ENCODE assay signal across 16 mouse cellular contexts in genomic region chr3:99248831-99249550, GRCm38 (mm10). TPM values are rescaled to one million over a fixed set of nuclear protein-coding genes. Genes with fewer than 3 reads are reported as not detected.
DNase-seq lines count a peak whose midpoint lies in the region; ATAC-seq lines count a peak whose summit lies in the region.
"Had no signal": no experiment of that assay in that cellular context is flagged by ENCODE, and none has a peak within 500 bp of the region (broad histone marks: within the 10 kb centered on the region; RNA-seq: fewer than 3 reads in every experiment).

No protein-coding gene starts in this region.

- H3K4me3 ChIP-seq in forebrain, embryonic 10.5 days: no peak overlapping the region
- H3K4me3 ChIP-seq in forebrain, embryonic 15.5 days: no peak overlapping the region
- no peak overlapping the region for H3K4me3 ChIP-seq in intestine, embryonic 14.5 days (ENCODE audit: low read depth, low read length)
- no peak overlapping the region for H3K4me3 ChIP-seq in intestine, embryonic 15.5 days (replicated peaks)
- H3K4me3 ChIP-seq in brown adipose tissue, adult 24 weeks (ENCODE audit: insufficient read depth, low read depth, low read length): peak overlapping the region; percentile 17; the same call in 1 of the 2 replicates
- peak overlapping the region; percentile 88 for H3K4me3 ChIP-seq in limb, embryonic 10.5 days
- H3K4me3 ChIP-seq: liver, embryonic 13.5 days had no signal

- DNase-seq in forebrain, embryonic 10.5 days (ENCODE audit: extremely low spot score, low spot score): peak; percentile 42
- DNase-seq in intestine, embryonic 14.5 days (ENCODE audit: low spot score): peak; percentile 73
- DNase-seq in limb, embryonic 10.5 days (ENCODE audit: low spot score): peak; percentile 66
- no peak for DNase-seq in ovary, postnatal 14 days (ENCODE audit: low spot score)
- DNase-seq: adrenal gland, postnatal 14 days; cerebellum, adult 11 months; liver, embryonic 13.5 days; lung, postnatal 4 days; right cerebral cortex, postnatal 4 days had no signal

- no peak overlapping the region for H3K9ac ChIP-seq in forebrain, embryonic 15.5 days (replicated peaks)
- no peak overlapping the region for H3K9ac ChIP-seq in intestine, embryonic 14.5 days (ENCODE audit: low read length)
- no peak overlapping the region for H3K9ac ChIP-seq in intestine, embryonic 15.5 days
- H3K9ac ChIP-seq: liver, embryonic 13.5 days had no signal

- H3K27me3 ChIP-seq in forebrain, embryonic 10.5 days (ENCODE audit: poor library complexity, severe bottlenecking): peaks cover 100% of the 10 kb centered on the region
- peaks cover 90% of the 10 kb centered on the region for H3K27me3 ChIP-seq in forebrain, embryonic 15.5 days
- peaks cover 100% of the 10 kb centered on the region for H3K27me3 ChIP-seq in intestine, embryonic 14.5 days (replicated peaks; ENCODE audit: control insufficient read depth, insufficient read depth, low read length)
- H3K27me3 ChIP-seq in intestine, embryonic 15.5 days (replicated peaks): peaks cover 87% of the 10 kb centered on the region
- peaks cover 80% of the 10 kb centered on the region for H3K27me3 ChIP-seq in limb, embryonic 10.5 days (ENCODE audit: low read depth, poor library complexity, severe bottlenecking)

- peaks cover 32% of the 10 kb centered on the region for H3K4me1 ChIP-seq in forebrain, embryonic 10.5 days
- H3K4me1 ChIP-seq in forebrain, embryonic 15.5 days: peaks cover 7% of the 10 kb centered on the region
- H3K4me1 ChIP-seq in intestine, embryonic 14.5 days (replicated peaks; ENCODE audit: control insufficient read depth, insufficient read depth, low read length): peaks cover 6% of the 10 kb centered on the region; the same call in 1 of the 2 replicates
- H3K4me1 ChIP-seq in intestine, embryonic 15.5 days (replicated peaks): peaks cover 9% of the 10 kb centered on the region
- H3K4me1 ChIP-seq in brown adipose tissue, adult 24 weeks (ENCODE audit: control insufficient read depth, insufficient read depth, insufficient read length, low read length): no peaks in the 10 kb centered on the region
- peaks cover 76% of the 10 kb centered on the region for H3K4me1 ChIP-seq in limb, embryonic 10.5 days

- no peaks in the 10 kb centered on the region for H3K9me3 ChIP-seq in forebrain, embryonic 10.5 days
- no peaks in the 10 kb centered on the region for H3K9me3 ChIP-seq in forebrain, embryonic 15.5 days
- no peaks in the 10 kb centered on the region for H3K9me3 ChIP-seq in intestine, embryonic 14.5 days (ENCODE audit: control insufficient read depth, low read length)
- no peaks in the 10 kb centered on the region for H3K9me3 ChIP-seq in intestine, embryonic 15.5 days
- no peaks in the 10 kb centered on the region for H3K9me3 ChIP-seq in limb, embryonic 10.5 days (replicated peaks)
- H3K9me3 ChIP-seq: liver, embryonic 13.5 days had no signal

- under 1% methylated on average over 25 of the region's 25 CpGs for WGBS in forebrain, embryonic 10.5 days
- WGBS in forebrain, embryonic 15.5 days: under 1% methylated on average over 25 of the region's 25 CpGs
- 1% methylated on average over 25 of the region's 25 CpGs for WGBS in intestine, embryonic 14.5 days
- WGBS in intestine, embryonic 15.5 days: 2% methylated on average over 25 of the region's 25 CpGs
- under 1% methylated on average over 25 of the region's 25 CpGs for WGBS in limb, embryonic 10.5 days

- no peaks in the 10 kb centered on the region for H3K36me3 ChIP-seq in forebrain, embryonic 10.5 days (replicated peaks)
- H3K36me3 ChIP-seq in forebrain, embryonic 15.5 days: no peaks in the 10 kb centered on the region
- no peaks in the 10 kb centered on the region for H3K36me3 ChIP-seq in intestine, embryonic 14.5 days (ENCODE audit: control insufficient read depth, insufficient read depth, low read length)
- no peaks in the 10 kb centered on the region for H3K36me3 ChIP-seq in intestine, embryonic 15.5 days
- H3K36me3 ChIP-seq in limb, embryonic 10.5 days: no peaks in the 10 kb centered on the region
- H3K36me3 ChIP-seq: liver, embryonic 13.5 days had no signal

- H3K27ac ChIP-seq in forebrain, embryonic 10.5 days: no peak overlapping the region
- H3K27ac ChIP-seq in forebrain, embryonic 15.5 days (replicated peaks): no peak overlapping the region
- H3K27ac ChIP-seq in intestine, embryonic 14.5 days (ENCODE audit: low read depth): no peak overlapping the region
- H3K27ac ChIP-seq in intestine, embryonic 15.5 days: no peak overlapping the region
- no peak overlapping the region for H3K27ac ChIP-seq in brown adipose tissue, adult 24 weeks (replicated peaks; ENCODE audit: low read depth, low read length)
- H3K27ac ChIP-seq in limb, embryonic 10.5 days: peak overlapping the region; percentile 99
- H3K27ac ChIP-seq: hindbrain, postnatal 0 days; kidney, postnatal 0 days; liver, embryonic 13.5 days had no signal

- no peak overlapping the region for H3K4me2 ChIP-seq in forebrain, embryonic 15.5 days (replicated peaks)
- H3K4me2 ChIP-seq in intestine, embryonic 14.5 days (ENCODE audit: low read length): no peak overlapping the region
- no peak overlapping the region for H3K4me2 ChIP-seq in intestine, embryonic 15.5 days (replicated peaks)
- H3K4me2 ChIP-seq: liver, embryonic 13.5 days had no signal

- no peak for ATAC-seq in forebrain, embryonic 15.5 days (replicated peaks)
- ATAC-seq in intestine, embryonic 14.5 days (replicated peaks; ENCODE audit: low FRiP score, low TSS enrichment, low read depth): no peak
- ATAC-seq in intestine, embryonic 15.5 days: no peak
- ATAC-seq in erythroid progenitor cell, adult 5-6 weeks (replicated peaks; ENCODE audit: low FRiP score, poor library complexity, severe bottlenecking): no peak
- ATAC-seq: hindbrain, postnatal 0 days had no signal

RNA-seq across cellular contexts. Expression of gene Tbx15, which starts 8.8 kb away (rescaled TPM):
- polyA plus RNA-seq in forebrain, embryonic 10.5 days (2016; fragmentation: Nextera tagmentation; extraction: Ambion mirVana): 1.4 and 2.8 TPM in 2 replicates
- polyA plus RNA-seq in forebrain, embryonic 15.5 days (2015; fragmentation: Nextera tagmentation; extraction: Ambion mirVana): 0.56 and 0.69 TPM in 2 replicates
- 0.12 TPM in 1 of 2 replicates, not detected in the other for polyA plus RNA-seq in intestine, embryonic 14.5 days (2014; fragmentation: Nextera tagmentation; extraction: Ambion mirVana)
- 0.04 TPM in 2 replicates for polyA plus RNA-seq in intestine, embryonic 15.5 days (2015; fragmentation: Nextera tagmentation; extraction: Ambion mirVana)
- polyA plus RNA-seq in brown adipose tissue, adult 24 weeks (2012; ENCODE audit: insufficient read depth, insufficient read length, missing spikeins): 3.3 and 4.1 TPM in 2 replicates
- polyA plus RNA-seq in limb, embryonic 10.5 days (2016; fragmentation: Nextera tagmentation; extraction: Ambion mirVana): 25.8 and 41.2 TPM in 2 replicates
- total RNA-seq in erythroid progenitor cell, adult 5-6 weeks (2015; ENCODE audit: low replicate concordance): not detected in 2 replicates
- 0.13 TPM in 1 of 2 replicates, not detected in the other for total RNA-seq in erythroid progenitor cell, adult 5-6 weeks (2017; ENCODE audit: low replicate concordance)
- total RNA-seq: granulocyte monocyte progenitor cell, adult 5-6 weeks had no signal
- polyA plus RNA-seq: kidney, postnatal 0 days had no signal

Comparison
In these comparisons a context has a peak if more than half of its experiments do, and no peak if none do; other contexts are left out.
1. H3K4me3 ChIP-seq: peak in brown adipose tissue, adult 24 weeks (single experiment) and limb, embryonic 10.5 days (single experiment); none in forebrain, embryonic 10.5 days (single experiment), forebrain, embryonic 15.5 days (single experiment), intestine, embryonic 14.5 days (single experiment) and intestine, embryonic 15.5 days (single experiment).